Mouse (Mus musculus) cerebellum, adult 18-20 months (tissue): Measurements from ENCODE around the gene Pola1.

ENCODE experiments used
- DNase-seq, 2 experiments: peaks; one replicate each; pipeline ENCODE4 v3.0.0; 2021

Pola1 gene

GRCm38 (mm10) chrX:93631657-93632449 is at the start of gene Pola1:
TSS of gene Pola1 (minus strand) at chrX:93632155.
- DNase-seq, result peak; percentile 89 to 90

DNA sequence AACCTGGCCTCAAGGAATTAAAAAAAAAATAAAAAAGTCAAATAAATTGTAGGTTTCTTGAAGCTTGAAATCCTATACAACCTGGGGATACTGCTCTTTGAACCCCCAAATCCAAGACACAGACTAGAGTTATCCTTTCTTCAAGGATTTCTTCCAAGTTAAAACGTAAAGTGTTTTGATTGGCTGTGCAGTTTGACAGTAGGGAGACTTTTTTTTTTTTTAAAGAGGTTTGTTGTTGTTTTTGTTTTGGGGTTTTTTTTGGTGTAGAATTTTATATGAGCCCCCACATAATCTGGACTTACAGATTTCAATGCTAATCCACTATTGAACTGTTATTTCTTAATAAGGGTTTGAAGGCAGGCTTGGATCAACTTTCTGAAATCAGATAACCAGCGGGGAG is 44.3 kb upstream of the Pola1 start:
- no peak for DNase-seq

GRCm38 (mm10) chrX:93674836-93675795 is 43.2 kb upstream of the Pola1 start:
- DNase-seq, result peak; percentile 66 to 73

DNA sequence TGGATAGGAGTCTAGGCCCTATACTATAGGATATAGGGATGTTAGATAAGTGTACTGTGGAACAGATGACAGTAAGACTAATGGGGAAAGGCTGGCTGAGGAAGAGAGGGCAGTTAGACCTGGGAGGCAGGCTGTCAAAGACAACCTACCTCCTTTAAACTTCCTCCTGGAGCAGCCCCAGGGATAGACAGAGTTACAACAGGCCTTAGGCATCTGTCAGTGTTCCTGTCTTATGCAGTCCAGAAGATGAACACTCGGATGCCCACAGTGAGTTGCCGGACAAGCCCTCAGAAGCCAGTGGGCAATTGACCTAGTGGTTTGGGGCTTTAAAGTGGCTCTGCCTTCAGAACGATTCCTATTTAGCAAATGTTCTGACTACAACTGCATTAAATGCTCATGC is 42.5 kb upstream of the Pola1 start:
- DNase-seq, result no peak

DNA sequence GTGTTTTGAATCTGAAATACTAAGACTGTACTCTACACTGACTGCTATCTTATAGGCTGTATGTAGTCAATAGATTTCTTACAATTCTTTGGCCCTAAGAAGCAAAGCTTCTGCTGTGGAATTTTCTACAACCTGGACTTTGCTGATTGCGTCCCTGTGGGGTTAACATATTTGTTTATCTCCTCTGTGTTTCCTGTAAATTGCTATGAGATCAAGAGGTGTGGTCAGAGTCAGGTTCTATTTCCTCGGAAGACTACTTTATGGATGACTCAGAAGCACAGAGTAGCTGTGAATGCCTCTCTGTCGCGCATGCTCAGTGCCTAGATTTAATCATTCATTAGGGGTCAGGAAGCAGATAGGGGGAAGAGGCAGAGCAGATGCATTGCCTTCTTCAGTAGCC is 32.8 kb upstream of the Pola1 start:
- DNase-seq, result no peak

DNA sequence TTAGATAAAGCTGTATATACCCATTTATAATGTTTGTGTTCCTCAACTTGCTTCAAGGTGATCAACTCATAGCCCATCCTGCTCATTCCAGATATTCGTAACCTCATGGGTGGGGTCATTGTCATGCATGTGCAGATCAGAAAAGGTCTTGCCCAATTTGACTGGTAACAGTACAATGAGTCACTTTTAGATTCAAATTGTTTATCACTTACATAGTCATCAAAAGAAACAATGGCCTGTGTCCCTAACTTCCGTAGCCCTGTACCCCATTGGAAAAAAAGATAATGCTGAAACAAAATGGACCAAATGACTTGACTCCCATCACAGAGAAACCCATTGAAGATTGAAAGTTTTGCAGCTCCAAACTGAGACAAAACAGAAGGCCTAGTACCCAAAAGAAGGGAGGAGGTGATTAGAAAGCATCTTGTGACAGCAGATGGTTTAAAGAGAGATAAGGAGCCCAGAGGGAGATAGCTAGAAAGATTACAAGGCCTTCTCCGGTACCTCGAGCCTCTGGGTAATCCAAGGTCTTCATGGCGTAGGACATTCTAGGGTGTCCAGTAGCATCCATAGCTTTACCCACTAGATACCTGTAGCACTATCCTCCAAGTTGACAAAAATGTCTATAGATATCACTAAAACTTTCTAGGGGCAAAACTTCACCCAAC is 32.1 kb upstream of the Pola1 start:
- no peak for DNase-seq

GRCm38 (mm10) chrX:93655153-93655552 is 23.2 kb upstream of the Pola1 start:
- no peak for DNase-seq

- DNase-seq, result no peak
Observed at GRCm38 (mm10) chrX:93654218-93655002, 22.5 kb upstream of the Pola1 start, which contains the start of gene Pcyt1b. TSS of gene Pcyt1b (plus strand) at chrX:93654863.

- no peak for DNase-seq
Observed at GRCm38 (mm10) chrX:93650738-93651137, 18.8 kb upstream of the Pola1 start.

GRCm38 (mm10) chrX:93644022-93644421 is 12.1 kb upstream of the Pola1 start:
- DNase-seq, result no peak

- no peak for DNase-seq
Observed at GRCm38 (mm10) chrX:93643600-93643999, 11.6 kb upstream of the Pola1 start.

DNA sequence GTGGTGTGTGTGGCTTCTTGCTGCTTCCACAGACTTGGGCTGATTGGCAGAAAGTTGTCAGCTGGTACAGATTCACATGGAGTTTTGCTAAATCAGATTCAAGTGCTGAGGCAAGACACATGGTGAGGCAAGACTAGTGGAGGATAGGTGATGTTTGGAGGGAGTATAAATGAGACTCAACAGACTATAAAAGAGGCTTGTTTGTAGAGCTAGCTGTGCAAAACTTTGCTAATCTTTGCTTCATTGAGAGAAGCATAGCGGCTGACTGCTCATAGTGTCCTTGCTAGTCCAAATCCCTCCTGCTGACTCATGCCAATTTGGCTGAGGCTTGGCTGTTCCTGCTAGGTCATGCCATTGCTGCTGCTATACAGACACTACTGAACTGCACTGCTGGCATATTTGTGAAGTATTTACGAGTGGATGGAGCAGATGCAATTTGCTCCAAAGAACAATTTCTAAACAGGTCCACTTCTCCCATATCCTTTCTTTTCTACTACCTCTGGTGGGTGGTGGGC is 3.0 kb upstream of the Pola1 start:
- DNase-seq, result no peak

- DNase-seq, result peak; percentile 2 to 8
Observed at GRCm38 (mm10) chrX:93630256-93630655, 1.7 kb downstream of the Pola1 start.

- DNase-seq, result no peak
Observed at GRCm38 (mm10) chrX:93602214-93602613, 29.7 kb downstream of the Pola1 start.

DNA sequence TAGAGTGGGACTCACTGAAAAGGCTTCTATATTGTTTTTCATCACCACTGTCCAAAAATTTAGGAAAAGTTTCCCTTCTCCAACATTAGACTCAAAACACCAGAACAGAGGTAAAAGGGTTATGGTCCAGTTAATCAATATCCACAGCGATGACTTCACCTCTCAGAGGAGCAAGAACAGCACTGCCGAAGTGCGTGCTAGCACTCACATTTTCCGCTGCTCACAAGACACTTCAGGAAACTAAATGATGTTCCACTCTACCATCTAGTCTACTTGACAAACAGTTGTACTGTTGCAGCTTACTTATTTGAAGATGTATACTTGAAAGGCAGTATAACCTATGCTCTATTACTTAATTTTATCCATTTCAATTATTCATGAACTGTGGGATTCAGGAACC is 37.7 kb downstream of the Pola1 start:
- no peak for DNase-seq

GRCm38 (mm10) chrX:93580931-93581330 is 51.0 kb downstream of the Pola1 start:
- no peak for DNase-seq

DNA sequence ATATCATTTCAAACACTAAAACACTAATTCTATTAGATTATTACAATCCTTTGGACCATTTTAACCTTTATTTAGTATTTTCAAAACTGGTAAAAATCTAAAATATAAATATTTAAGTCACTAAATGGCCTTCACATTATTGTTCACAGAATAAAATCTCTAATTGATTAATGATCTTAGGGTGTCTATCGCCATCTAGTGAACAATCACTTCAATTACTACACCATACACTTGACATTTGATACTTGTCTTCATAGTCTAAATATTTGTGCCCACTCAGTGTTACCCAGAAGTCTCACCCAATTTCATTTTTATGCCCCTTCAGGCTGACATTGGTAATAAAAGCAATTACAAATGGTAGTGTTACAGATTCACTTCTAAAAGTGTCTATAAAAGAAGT is 74.8 kb downstream of the Pola1 start:
- DNase-seq, result no peak

GRCm38 (mm10) chrX:93539779-93540178 is 92.2 kb downstream of the Pola1 start:
- no peak for DNase-seq

- no peak for DNase-seq
Observed at GRCm38 (mm10) chrX:93502865-93503353, 129.0 kb downstream of the Pola1 start.

DNA sequence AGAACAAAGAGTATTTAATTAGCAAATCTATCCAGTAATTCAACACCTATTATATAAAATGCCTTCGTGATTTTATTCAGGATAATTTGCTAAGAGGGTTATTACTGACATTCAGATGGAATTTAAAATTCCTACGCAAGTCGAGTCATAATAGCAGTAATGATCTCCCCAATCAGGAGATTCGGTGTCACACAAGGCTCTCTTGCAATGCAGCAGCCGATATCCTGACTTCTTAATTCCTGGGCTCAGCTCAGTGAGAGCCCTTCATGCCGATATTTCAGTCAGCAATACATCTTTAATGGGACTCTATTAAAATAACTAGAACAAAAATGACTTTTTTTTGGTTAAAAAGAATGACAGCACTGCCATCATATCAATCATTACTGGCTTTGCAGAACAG is 134.4 kb downstream of the Pola1 start:
- DNase-seq, result no peak

GRCm38 (mm10) chrX:93465711-93466110 is 166.2 kb downstream of the Pola1 start:
- no peak for DNase-seq

GRCm38 (mm10) chrX:93429738-93430260 is 202.2 kb downstream of the Pola1 start:
- DNase-seq, result no peak
